Mouse (Mus musculus): ENCODE measurements around the gene Mrpl37.

DNA sequence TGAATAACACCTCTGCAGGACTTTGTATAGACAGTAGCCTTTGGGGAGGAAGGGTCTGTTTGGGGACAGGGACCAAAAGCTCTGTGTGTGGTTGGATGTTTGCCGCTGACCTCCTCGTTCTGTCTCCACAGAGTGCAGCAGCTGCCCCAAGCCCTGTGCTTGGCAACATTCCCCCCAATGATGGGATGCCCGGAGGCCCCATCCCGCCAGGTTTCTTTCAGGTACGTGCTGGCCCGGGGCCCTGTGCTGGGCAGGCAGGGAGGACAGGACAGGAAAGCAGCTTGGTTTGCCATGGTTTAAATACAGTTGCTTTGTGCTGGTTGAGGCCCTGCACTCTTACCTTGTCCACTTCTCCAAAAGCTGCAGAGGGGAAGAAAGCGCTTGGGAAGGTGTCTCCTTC is 57.1 kb downstream of the Mrpl37 start:
- TF ChIP-seq EP300 (IDR thresholded peaks at IDR 0.05; ENCODE audit: low read depth) = no peak
- no peak for TF ChIP-seq CTCF (IDR thresholded peaks at IDR 0.05; ENCODE audit: low read depth)
